Mouse (Mus musculus) lung, postnatal 25 days (tissue): ENCODE data around the gene Lrrc41.

Experiments used
- DNase-seq: peaks from one replicate; pipeline ENCODE4 v3.0.0; 2022; ENCODE audit warnings: low spot score

The Lrrc41 gene

GRCm38 (mm10) chr4:116143891-116144717 is 69.0 kb downstream of the Lrrc41 start:
- DNase-seq: no peak
